Mouse (Mus musculus) Patski (cell line): ENCODE measurements at regions not wholly inside any gene's neighbourhood (a gene's known extent, or its start where the extent isn't known, plus 50 kb on each side); places are given as distances from the start of the nearest gene placed in this dataset.
"Not testable (repeated sequence)": the region's sequence is repeated elsewhere in the genome, so short reads cannot be mapped to it uniquely, and the experiment has no call there.

Source experiments
- ATAC-seq: fragments of 100-300 bp; one replicate; pipeline ENCODE4 v1.8.0; 2021
- CTCF ChIA-PET: fragments of 350-600 bp; sonication (Branson Sonifier 250); formaldehyde crosslinking; loops from one replicate; lab custom pipeline; 2022; ENCODE audit warnings: inconsistent platforms; lab: Charles Lee
- POLR2A ChIA-PET: fragments of 350-600 bp; sonication (Branson Sonifier 250); formaldehyde crosslinking; loops from one replicate; lab custom pipeline; 2022; ENCODE audit warnings: antibody characterized with exemption, inconsistent platforms; lab: Charles Lee
- DNase-seq: peaks from one replicate; pipeline ENCODE4 v3.0.0-alpha.2; 2011; ENCODE audit warnings: low read depth, low spot score
- H3K27me3 ChIP-seq: fragments of 371-371 bp; one replicate; pipeline ENCODE4 v1.5.1; 2021
- CTCF ChIP-seq: fragments of 100-300 bp; IDR thresholded peaks from one replicate; pipeline ENCODE4 v1.5.1; 2021
- in situ Hi-C: fragments of 300-500 bp; cut with MboI; formaldehyde crosslinking; loops from 3 replicates; pipeline ENCODE4 v1.11.1; 2018; ENCODE audit warnings: low pct_unique_long_range_greater_than_20kb, mixed read lengths

DNA sequence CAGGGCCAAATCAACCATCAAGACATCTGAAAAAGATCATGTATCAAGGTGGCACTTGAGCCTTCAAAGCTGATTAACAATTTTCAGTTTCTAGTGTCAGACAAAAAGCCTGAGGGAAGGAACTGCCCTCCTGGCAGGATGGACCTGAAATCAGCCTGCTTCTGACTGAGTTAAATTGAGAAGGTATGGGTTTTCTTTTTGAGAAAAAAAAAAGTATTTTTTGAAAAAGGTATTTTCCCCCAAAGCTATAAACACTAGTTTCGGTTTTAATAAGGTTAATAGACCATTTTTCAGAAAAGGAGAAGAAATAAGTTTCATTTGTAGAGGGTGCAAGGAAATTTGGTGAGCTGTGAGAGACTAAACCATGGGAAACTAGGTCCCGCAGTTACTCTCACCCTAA lies 124.6 kb upstream of the Mrpl21 start:
- POLR2A ChIA-PET, in situ Hi-C loops, DNase-seq, ATAC-seq, CTCF ChIA-PET: not testable (repeated sequence)
- peaks cover 13% of the 10 kb centered on the region for H3K27me3 ChIP-seq

DNA sequence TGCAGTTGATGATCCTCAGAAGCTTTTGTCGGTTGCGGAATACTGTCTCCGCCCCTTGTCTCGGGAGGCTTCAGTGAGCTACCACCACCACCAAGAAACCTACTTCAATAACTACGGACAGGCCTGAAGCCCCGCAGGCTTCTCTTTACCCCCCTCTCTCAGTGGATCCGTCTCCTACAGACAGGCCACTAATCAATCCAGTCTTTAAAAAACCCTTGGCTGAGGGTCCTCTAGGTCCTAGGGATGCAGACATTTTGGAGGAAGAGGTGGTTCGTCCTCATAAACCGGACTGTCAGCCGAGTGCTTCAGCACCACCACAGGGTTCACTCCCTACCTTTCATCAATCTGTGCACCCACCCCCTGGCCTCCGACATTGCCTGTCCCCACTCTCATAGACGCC lies 123.4 kb upstream of the Mrpl21 start:
- POLR2A ChIA-PET: no interaction called here
- no peak for DNase-seq
- CTCF ChIA-PET: no interaction called here
- in situ Hi-C loops: no loop called here
- no peak for TF ChIP-seq CTCF
- H3K27me3 ChIP-seq: peaks cover 13% of the 10 kb centered on the region
- no peak for ATAC-seq

DNA sequence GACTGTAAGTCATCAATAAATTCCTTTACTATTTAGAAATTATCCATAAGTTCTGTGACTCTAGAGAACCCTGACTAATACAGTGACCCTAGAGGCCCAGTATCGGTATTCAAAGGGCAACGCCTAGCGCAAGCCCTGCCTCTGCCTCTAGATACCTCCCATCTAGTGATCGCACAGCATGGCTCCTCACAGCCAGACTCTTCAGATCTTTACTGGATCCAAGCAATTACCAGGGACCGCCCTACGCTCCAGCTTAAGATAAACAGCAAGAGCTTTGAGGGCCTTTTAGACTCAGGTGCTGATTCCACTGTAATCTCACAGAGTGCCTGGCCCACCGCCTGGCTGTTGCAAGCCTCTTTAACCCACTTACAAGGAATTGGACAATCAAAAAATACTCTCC lies 115.0 kb upstream of the Mrpl21 start:
- in situ Hi-C loops: no loop called here

GRCm38 (mm10) chr19:3182625-3183024 lies 100.1 kb upstream of the Mrpl21 start:
- DNase-seq: no peak
- no peaks in the 10 kb centered on the region for H3K27me3 ChIP-seq
- POLR2A ChIA-PET: no interaction called here
- CTCF ChIA-PET: no interaction called here
- ATAC-seq: no peak
- no peak for TF ChIP-seq CTCF
- in situ Hi-C loops: no loop called here

More for the DNA sequence above, 115.0 kb upstream of the Mrpl21 start:
- no peak for TF ChIP-seq CTCF
- DNase-seq (no peak), ATAC-seq (no peak)
- ChIA-PET POLR2A (no interaction called here), CTCF (no interaction called here)
- H3K27me3 ChIP-seq: no peaks in the 10 kb centered on the region

GRCm38 (mm10) chr19:3192644-3193043 lies 90.1 kb upstream of the Mrpl21 start:
- CTCF ChIA-PET: no interaction called here
- H3K27me3 ChIP-seq: peaks cover 15% of the 10 kb centered on the region

DNA sequence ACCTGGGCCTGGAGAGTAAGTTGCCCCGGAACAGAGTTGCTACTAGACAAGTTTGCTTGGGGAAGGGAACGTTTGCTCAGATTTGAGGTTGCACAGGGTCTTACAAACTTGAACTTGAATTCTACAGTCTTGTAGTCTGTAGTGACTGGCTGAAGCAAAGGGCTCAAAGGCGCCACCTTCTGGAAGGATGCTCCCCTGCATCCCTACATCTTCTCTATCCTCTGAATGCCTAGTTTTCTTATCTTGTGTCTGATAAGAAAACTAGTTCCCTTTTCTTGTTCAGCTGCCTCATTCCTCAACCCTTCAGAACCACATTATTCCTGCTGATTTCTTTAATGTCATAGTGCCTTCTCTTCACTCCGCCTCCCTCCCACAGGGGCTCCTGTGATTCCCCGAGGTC lies 78.2 kb upstream of the Mrpl21 start:
- H3K27me3 ChIP-seq, ATAC-seq, in situ Hi-C loops, CTCF ChIA-PET, POLR2A ChIA-PET, DNase-seq: not testable (repeated sequence)

More at GRCm38 (mm10) chr19:3192644-3193043, 90.1 kb upstream of the Mrpl21 start:
- DNase-seq (no peak), ATAC-seq (no peak)
- in situ Hi-C loops: no loop called here
- POLR2A ChIA-PET: no interaction called here
- TF ChIP-seq CTCF: no peak

DNA sequence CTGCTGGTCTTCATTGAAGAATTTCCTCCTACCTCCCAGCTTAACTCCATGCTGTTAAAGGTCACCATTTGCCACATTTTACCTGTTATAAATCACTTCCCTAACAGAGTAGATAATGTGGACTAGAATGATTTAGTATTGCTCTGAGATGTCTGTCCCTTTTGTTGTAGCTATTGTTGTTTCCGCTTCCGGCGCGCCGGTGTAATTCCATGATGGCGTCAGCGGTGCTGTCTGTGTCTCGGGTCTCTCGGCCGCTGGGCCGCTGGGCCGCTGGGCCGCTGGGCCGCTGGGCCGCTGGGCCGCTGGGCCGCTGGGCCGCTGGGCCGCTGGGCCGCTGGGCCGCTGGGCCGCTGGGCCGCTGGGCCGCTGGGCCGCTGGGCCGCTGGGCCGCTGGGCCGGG lies 77.3 kb upstream of the Mrpl21 start:
- DNase-seq, CTCF ChIA-PET, POLR2A ChIA-PET, ATAC-seq, H3K27me3 ChIP-seq, in situ Hi-C loops: not testable (repeated sequence)

DNA sequence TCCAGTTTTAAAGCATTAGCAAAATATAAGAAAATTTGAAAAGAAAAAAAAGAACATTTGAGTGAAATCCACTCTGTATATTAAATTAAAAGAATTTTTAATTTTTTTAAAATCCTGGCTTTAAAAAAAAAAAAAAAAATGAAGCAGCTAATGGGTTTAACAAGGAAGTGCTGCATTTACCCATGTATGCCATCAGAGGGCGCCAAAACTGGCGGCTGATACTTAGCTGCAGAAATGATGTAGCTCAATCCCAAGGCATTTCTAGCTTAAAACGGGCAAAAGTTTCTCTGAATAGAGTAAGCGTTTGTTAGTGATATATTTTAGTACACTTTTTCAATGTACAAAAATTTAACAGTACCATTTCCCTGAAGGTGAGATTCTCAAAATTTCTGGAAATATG lies 74.4 kb upstream of the Mrpl21 start:
- CTCF ChIA-PET: interaction anchor here (1.0 kb wide), 1 partner anchor 24 kb away, joined by 4 read pairs; no protein-coding TSS in a partner anchor
- no peaks in the 10 kb centered on the region for H3K27me3 ChIP-seq
- no peak for ATAC-seq
- peak; percentile 79 for TF ChIP-seq CTCF
- POLR2A ChIA-PET: no interaction called here
- DNase-seq: no peak
- in situ Hi-C loops: no loop called here
